Mouse (Mus musculus): ENCODE measurements around the gene Tmem170. TPM values are rescaled to one million over a fixed set of nuclear protein-coding genes. Genes with fewer than 3 reads are reported as not detected.

Gene Tmem170
- polyA plus RNA-seq (2012; ENCODE audit: insufficient read depth, low replicate concordance) = not detected in 2 replicates

DNA sequence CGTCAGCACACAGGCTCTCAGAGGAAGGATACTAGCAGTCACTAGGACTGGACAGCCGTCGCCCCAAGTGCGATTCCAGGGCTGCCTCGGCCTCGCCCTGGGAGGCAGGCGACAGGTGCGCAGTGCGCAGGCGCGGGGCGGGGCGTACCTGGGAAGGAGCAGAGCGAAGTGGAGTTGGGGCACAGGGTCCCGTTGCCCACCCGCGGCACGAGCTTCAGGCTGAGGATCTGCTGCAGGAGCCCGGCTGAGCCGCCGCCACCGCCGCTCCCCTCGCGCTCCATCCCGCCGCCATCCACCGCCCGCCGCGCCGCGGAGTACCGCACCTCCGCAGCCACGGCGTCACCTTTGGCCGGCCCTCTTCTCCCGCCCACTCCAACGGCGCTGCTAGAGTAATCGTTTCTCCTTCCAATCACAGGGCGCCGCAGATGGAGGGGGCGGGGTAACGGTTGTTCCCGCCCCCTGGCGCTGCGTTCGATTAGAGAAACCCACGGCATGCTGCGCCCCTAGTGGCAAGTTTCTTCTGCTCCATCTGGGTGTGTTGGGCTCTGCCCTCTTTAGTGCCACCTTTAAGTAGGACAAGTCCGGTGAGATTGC is at the start of gene Tmem170:
Gene Tmem170 (minus strand): TSS at position 396 of the 594 bp plus-strand sequence.
- Histone ChIP-seq H3K4me3 (replicated peaks) (peak within 1 kb of the TSS; percentile 98), H3K4me1 (peaks cover 33% of the 10 kb centered on the region), H3K27me3 (replicated peaks) (peaks cover 8% of the 10 kb centered on the region), H3K36me3 (replicated peaks; ENCODE audit: low read length) (no peaks in the 10 kb centered on the region), H3K9me3 (peaks cover 6% of the 10 kb centered on the region)
- no peak for TF ChIP-seq GATA1 (IDR thresholded peaks at IDR 0.05; ENCODE audit: borderline replicate concordance, low read length)
- no peak for TF ChIP-seq FLI1 (IDR thresholded peaks at IDR 0.05; ENCODE audit: low read length)

DNA sequence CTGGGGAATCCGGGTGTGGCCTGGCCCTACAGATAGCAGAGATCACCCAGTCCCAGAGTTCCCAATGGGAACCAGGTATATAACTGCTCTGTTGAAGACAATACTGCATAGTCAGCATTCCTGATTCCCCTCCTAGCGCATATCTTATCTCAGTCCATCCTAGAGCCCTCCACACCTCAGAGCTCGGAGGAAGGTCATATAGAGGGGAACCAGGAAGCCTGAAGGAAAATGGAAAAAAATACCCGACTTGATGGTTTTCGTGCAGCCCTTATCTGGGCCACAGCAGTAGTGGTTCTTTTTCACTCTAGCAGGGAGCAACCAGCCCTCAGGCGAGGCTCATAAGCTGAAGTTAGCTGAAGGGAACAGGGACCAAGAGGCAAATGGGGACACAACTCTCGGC is 48.4 kb upstream of the Tmem170 start:
- Histone ChIP-seq H3K27me3 (replicated peaks) (no peaks in the 10 kb centered on the region), H3K36me3 (replicated peaks; ENCODE audit: low read length) (no peaks in the 10 kb centered on the region), H3K9me3 (no peaks in the 10 kb centered on the region), H3K4me1 (peaks cover 66% of the 10 kb centered on the region), H3K4me3 (replicated peaks) (no peak overlapping the region)
- no peak for TF ChIP-seq FLI1 (IDR thresholded peaks at IDR 0.05; ENCODE audit: low read length)

DNA sequence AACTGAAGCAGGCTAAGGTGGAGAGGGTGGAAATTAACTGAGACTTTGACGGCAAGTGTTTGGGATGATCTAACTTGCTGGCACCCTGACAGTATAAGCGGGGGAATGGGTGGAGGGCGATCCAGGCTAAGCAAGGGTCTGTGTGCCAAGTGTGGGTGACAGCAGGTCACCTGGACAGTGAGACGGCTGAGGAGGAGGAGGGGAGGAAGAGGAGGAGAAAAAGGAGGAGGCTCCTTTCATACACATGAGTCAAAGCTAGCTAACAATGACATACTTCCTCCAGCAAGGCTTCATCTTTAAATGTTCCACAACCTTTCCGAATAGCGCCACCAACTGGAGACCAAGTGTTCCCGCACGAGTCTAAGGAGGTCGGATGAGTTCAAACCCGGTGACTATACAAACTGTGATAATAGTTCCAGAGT is 46.8 kb upstream of the Tmem170 start:
- no peak for TF ChIP-seq FLI1 (IDR thresholded peaks at IDR 0.05; ENCODE audit: low read length)
- no peak for TF ChIP-seq GATA1 (IDR thresholded peaks at IDR 0.05; ENCODE audit: borderline replicate concordance, low read length)
- peak overlapping the region; percentile 70 for H3K4me3 ChIP-seq (replicated peaks)
- H3K9me3 ChIP-seq = peaks cover 4% of the 10 kb centered on the region; the same call in 1 of the 2 replicates
- peaks cover 3% of the 10 kb centered on the region for H3K36me3 ChIP-seq (replicated peaks; ENCODE audit: low read length)
- no peaks in the 10 kb centered on the region for H3K27me3 ChIP-seq (replicated peaks)
- H3K4me1 ChIP-seq = peaks cover 52% of the 10 kb centered on the region

DNA sequence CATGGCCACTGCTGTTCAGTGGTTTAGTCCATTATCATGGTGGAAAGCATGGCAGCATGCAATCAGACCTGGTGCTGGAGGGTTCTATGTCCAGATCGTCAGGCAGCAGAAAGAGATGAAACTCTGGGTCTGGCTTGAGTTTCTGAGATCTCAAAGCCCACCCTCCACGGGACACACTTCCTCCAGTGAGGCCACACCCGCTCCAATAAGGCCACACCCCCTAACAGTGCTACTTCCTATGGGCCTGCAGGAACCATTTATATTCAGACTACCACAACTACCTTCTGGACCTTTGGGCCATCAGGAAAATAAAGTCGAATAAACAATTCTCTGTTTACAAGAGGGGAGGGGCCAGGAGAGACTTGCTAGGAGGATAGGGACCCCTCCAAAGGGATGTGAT is 44.4 kb upstream of the Tmem170 start:
- H3K4me3 ChIP-seq (replicated peaks) = no peak overlapping the region
- H3K4me1 ChIP-seq = peaks cover 42% of the 10 kb centered on the region
- H3K9me3 ChIP-seq = peaks cover 10% of the 10 kb centered on the region; the same call in 1 of the 2 replicates
- H3K27me3 ChIP-seq (replicated peaks) = peaks cover 5% of the 10 kb centered on the region
- H3K36me3 ChIP-seq (replicated peaks; ENCODE audit: low read length) = peaks cover 6% of the 10 kb centered on the region
- no peak for TF ChIP-seq GATA1 (IDR thresholded peaks at IDR 0.05; ENCODE audit: borderline replicate concordance, low read length)
- no peak for TF ChIP-seq FLI1 (IDR thresholded peaks at IDR 0.05; ENCODE audit: low read length)

DNA sequence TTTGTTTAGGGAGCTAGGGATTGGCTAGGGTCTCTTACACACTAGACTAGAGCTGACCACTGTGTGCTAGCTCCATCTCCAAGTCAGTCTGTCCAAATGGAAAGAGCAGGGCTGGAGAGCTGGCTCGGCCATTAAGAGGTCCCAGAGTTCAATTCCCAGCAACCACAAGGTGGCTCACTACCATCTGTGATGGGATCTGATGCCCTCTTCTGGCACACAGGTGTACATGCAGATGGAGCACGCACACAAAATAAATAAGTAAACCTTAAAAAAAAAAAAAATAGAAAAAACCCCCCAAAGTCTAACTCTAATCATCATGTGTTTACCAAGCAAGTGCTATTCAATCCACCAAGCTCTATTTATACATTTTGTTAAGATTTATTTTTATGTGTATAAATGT is 43.1 kb upstream of the Tmem170 start:
- peaks cover 14% of the 10 kb centered on the region for H3K27me3 ChIP-seq (replicated peaks)
- peaks cover 32% of the 10 kb centered on the region for H3K4me1 ChIP-seq
- H3K4me3 ChIP-seq (replicated peaks) = no peak overlapping the region
- no peak for TF ChIP-seq GATA1 (IDR thresholded peaks at IDR 0.05; ENCODE audit: borderline replicate concordance, low read length)
- peaks cover 6% of the 10 kb centered on the region for H3K36me3 ChIP-seq (replicated peaks; ENCODE audit: low read length)
- H3K9me3 ChIP-seq = peaks cover 10% of the 10 kb centered on the region; the same call in 1 of the 2 replicates

DNA sequence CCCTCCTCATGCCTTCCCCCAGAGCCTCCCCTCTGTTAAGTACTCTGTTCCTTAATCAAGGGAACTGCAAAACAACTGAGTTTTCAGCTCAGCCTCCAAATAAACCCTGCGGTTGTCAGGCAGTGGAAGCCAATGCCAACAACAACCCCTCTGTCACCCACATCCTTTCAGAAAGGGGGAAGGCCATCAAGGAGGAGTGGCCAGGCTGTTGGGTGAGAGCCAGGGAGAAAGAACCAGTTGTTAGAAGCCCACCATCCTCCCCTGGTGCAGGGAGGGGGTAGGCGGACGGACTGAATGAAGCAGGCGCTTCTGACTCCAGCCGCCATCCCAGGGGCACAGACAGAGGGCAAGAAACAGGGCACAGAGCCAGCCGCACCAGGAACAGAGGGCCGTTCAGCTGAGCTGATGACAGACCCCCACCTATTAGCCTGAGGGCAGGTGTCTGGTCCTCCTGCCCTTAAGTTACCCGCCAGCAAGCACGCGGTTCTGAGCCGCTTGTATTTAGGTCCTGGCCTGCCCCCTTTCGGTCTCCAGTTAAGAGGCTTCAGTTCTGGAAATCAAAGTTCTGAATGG is 36.4 kb upstream of the Tmem170 start:
- Histone ChIP-seq H3K4me3 (replicated peaks) (no peak overlapping the region), H3K9me3 (peaks cover 3% of the 10 kb centered on the region; the same call in 1 of the 2 replicates), H3K27me3 (replicated peaks) (peaks cover 63% of the 10 kb centered on the region), H3K36me3 (replicated peaks; ENCODE audit: low read length) (no peaks in the 10 kb centered on the region), H3K4me1 (peaks cover 30% of the 10 kb centered on the region)
- no peak for TF ChIP-seq FLI1 (IDR thresholded peaks at IDR 0.05; ENCODE audit: low read length)
- no peak for TF ChIP-seq GATA1 (IDR thresholded peaks at IDR 0.05; ENCODE audit: borderline replicate concordance, low read length)

DNA sequence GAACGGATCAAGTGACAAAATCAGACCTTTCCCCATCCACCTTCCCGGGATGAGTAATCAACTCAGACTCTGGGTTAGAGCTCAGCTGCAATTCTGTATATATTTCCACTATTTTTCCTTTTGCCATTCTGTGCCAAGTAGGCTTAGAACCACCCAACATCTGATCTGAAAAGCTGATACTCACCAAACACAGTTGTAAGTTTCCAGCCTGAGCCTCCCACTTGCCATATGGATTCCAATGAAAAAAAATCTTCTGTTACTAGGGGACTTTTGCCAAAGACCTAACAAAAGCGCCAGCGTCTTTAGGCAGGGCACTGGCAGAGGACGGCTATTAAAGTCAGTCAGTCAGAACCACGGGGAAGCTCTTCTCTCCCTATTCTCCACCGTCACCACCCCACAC is 35.0 kb upstream of the Tmem170 start:
- peaks cover 66% of the 10 kb centered on the region for H3K27me3 ChIP-seq (replicated peaks)
- no peak for TF ChIP-seq GATA1 (IDR thresholded peaks at IDR 0.05; ENCODE audit: borderline replicate concordance, low read length)
- TF ChIP-seq FLI1 (IDR thresholded peaks at IDR 0.05; ENCODE audit: low read length) = no peak
- peaks cover 30% of the 10 kb centered on the region for H3K4me1 ChIP-seq
- H3K9me3 ChIP-seq = no peaks in the 10 kb centered on the region
- H3K36me3 ChIP-seq (replicated peaks; ENCODE audit: low read length) = no peaks in the 10 kb centered on the region
- no peak overlapping the region for H3K4me3 ChIP-seq (replicated peaks)

DNA sequence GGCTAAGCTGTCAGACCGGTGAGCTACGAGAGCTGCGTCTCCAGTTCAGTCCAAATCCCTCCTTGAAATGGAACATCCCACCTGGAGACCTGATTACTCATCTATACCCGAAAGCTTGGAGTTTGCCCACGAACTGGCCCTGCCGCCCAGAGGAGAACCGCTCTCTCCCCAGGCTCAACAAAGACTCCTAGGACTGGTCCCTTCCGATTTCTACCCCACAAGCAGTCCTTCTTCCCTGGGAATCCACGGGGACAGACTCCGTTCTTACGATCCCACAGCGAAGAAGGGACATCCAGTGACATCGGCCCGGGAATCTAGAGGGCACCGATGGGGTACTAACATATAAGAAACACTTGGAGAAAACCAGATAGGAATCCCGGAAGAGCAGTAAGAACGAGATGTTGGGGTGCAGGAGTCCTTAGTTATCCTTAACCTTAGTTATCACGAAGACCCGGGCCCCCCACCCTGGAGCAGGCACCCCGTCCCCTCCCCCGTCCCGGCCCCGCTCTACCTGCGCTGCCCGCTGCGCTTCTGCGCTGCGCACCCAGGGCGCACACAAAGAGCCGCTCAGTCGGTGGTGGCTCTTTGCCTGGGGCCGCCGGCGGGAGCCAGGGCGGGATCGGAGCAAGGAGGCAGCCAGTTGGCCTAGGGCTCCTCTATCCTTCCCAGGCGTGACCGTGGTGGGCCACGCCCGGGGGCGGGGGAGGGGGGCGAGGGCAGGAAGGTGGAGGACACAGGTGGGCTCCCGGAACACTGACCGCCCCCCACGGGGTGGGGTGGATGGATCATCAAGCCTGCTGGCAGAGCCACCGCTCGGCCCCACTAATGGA is 33.3 kb upstream of the Tmem170 start, which contains the start of gene Chst5:
Gene Chst5 (minus strand): TSS at position 827 of the 830 bp plus-strand sequence.
- TF ChIP-seq FLI1 (IDR thresholded peaks at IDR 0.05; ENCODE audit: low read length) (no peak), GATA1 (IDR thresholded peaks at IDR 0.05; ENCODE audit: borderline replicate concordance, low read length) (no peak)
- Histone ChIP-seq H3K4me1 (peaks cover 23% of the 10 kb centered on the region), H3K36me3 (replicated peaks; ENCODE audit: low read length) (no peaks in the 10 kb centered on the region), H3K4me3 (replicated peaks) (peak within 1 kb of the TSS; percentile 65), H3K9me3 (no peaks in the 10 kb centered on the region), H3K27me3 (replicated peaks) (peaks cover 65% of the 10 kb centered on the region)

DNA sequence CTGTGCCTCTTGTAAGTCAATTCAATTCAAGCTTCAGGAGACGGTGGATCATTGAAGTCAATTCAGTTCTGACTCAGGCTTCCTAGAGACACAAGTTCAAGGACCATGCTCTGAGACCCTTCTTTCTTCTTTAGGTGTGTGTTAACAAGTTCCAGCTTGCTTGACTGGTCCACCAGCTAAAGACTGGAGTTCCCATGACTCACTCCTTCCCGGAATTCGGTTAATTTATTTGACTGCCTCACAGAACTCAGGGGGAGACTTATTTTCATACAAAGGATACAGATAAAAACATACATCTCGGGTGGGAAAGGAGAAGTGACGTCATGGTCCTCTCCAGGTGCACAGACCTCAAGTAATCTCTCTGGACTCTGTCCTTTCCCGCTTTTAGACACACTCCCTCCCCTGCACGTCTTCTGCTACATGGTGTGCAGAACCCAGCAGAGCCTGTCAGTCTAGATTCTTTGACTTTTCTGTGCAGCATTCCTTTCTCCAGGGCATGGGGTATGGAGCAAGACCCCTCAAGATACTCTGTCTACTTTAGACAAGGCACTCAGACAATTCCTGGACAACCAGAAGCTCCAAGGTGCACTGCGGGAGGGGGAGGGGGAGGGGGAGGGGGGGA is 29.1 kb upstream of the Tmem170 start:
- H3K4me1 ChIP-seq = peaks cover 13% of the 10 kb centered on the region
- H3K36me3 ChIP-seq (replicated peaks; ENCODE audit: low read length) = no peaks in the 10 kb centered on the region
- H3K9me3 ChIP-seq = no peaks in the 10 kb centered on the region
- TF ChIP-seq FLI1 (IDR thresholded peaks at IDR 0.05; ENCODE audit: low read length) = no peak
- H3K4me3 ChIP-seq (replicated peaks) = no peak overlapping the region
- peaks cover 64% of the 10 kb centered on the region for H3K27me3 ChIP-seq (replicated peaks)
